Mouse (Mus musculus) kidney, embryonic 16.5 days (tissue): ENCODE measurements at regions not wholly inside any gene's neighbourhood (a gene's known extent, or its start where the extent isn't known, plus 50 kb on each side); places are given as distances from the start of the nearest gene placed in this dataset.
"Not testable (repeated sequence)": the region's sequence is repeated elsewhere in the genome, so short reads cannot be mapped to it uniquely, and the experiment has no call there.

Experiments used
- ATAC-seq: fragments of 200-750 bp; cut with Nextera tagmentation; 2 replicates; pipeline ENCODE4 v1.8.0; 2017; ENCODE audit warnings: moderate TSS enrichment; ENCODE audit not compliant: low FRiP score, low TSS enrichment
- H3K27ac ChIP-seq: fragments of 300-500 bp; sonication (generic); 2 replicates; pipeline ENCODE4 v1.5.1; 2014; ENCODE audit warnings: low read length
- H3K27me3 ChIP-seq: fragments of 300-500 bp; sonication (generic); 2 replicates; pipeline ENCODE4 v1.6.1; 2014; ENCODE audit warnings: low read length, control low read depth, mixed read lengths; ENCODE audit not compliant: insufficient read depth
- H3K36me3 ChIP-seq: fragments of 300-500 bp; sonication (generic); 2 replicates; pipeline ENCODE4 v1.6.1; 2014; ENCODE audit warnings: low read length, control low read depth, mixed read lengths; ENCODE audit not compliant: insufficient read depth
- H3K4me1 ChIP-seq: fragments of 300-500 bp; sonication (generic); 2 replicates; pipeline ENCODE4 v1.6.1; 2014; ENCODE audit warnings: low read length, control low read depth, mixed read lengths; ENCODE audit not compliant: insufficient read depth
- H3K4me2 ChIP-seq: fragments of 300-500 bp; sonication (generic); replicated peaks from 2 replicates; pipeline ENCODE4 v1.6.1; 2014; ENCODE audit warnings: low read depth, low read length
- H3K4me3 ChIP-seq: fragments of 300-500 bp; sonication (generic); 2 replicates; pipeline ENCODE4 v1.5.1; 2014; ENCODE audit warnings: mild to moderate bottlenecking, low read length
- H3K9ac ChIP-seq: fragments of 300-500 bp; sonication (generic); replicated peaks from 2 replicates; pipeline ENCODE4 v1.6.1; 2014; ENCODE audit warnings: low read length
- H3K9me3 ChIP-seq: fragments of 300-500 bp; sonication (generic); 2 replicates; pipeline ENCODE4 v1.6.1; 2016; ENCODE audit warnings: low read length, control low read depth
- WGBS: fragments of 180-500 bp; shearing (Covaris S2); extraction: QIAGEN DNeasy Blood & Tissue Kit; methylation state at CpG from one replicate; pipeline ENCODE4 v1.1.7; 2014; 5-methylcytosine and 5-hydroxymethylcytosine counted together

- Histone ChIP-seq H3K4me2 (no peak overlapping the region), H3K9ac (no peak overlapping the region), H3K4me1 (peaks cover 26% of the 10 kb centered on the region), H3K9me3 (0 out of 2 replicates have a peak, but pooled peaks cover 3% of the 10 kb centered on the region), H3K4me3 (no peak overlapping the region), H3K27ac (no peak overlapping the region), H3K27me3 (no peaks in the 10 kb centered on the region), H3K36me3 (no peaks in the 10 kb centered on the region)
- no peak for ATAC-seq
- 98% methylated on average over 3 of the region's 3 CpGs for WGBS
Measured at GRCm38 (mm10) chr16:30797006-30797405, 197.5 kb downstream of the Fam43a start.

GRCm38 (mm10) chr16:30797973-30798471 is 198.5 kb downstream of the Fam43a start:
- H3K36me3 ChIP-seq, result no peaks in the 10 kb centered on the region
- H3K9ac ChIP-seq, result no peak overlapping the region
- peaks cover 26% of the 10 kb centered on the region for H3K4me1 ChIP-seq
- no peak for ATAC-seq
- 0 out of 2 replicates have a peak, but pooled peaks cover 3% of the 10 kb centered on the region for H3K9me3 ChIP-seq
- H3K27ac ChIP-seq, result peak overlapping the region; percentile 73
- no peaks in the 10 kb centered on the region for H3K27me3 ChIP-seq
- H3K4me3 ChIP-seq, result no peak overlapping the region
- H3K4me2 ChIP-seq, result no peak overlapping the region
- 44% methylated on average over 7 of the region's 7 CpGs for WGBS

DNA sequence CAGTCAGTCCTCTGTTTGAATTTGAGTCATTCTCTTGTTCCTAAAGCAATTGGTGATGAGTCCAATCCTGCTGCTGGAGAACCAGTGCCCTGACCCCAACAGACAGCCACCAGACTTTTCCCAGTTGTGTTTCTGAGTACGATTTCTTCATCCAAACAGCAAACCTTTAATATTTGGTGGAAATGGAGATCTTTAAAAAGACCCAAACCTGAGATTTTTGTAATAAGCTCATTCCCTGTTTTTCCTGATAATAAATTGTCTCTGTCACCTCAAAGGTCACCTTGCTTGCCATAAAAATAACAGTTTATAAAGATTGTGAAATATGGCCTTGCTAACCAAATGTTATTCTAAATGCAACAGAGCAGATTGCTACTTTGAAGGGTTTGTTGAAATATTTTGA is 199.0 kb downstream of the Fam43a start:
- Histone ChIP-seq H3K4me2 (no peak overlapping the region), H3K4me1 (peaks cover 26% of the 10 kb centered on the region), H3K36me3 (no peaks in the 10 kb centered on the region), H3K9ac (no peak overlapping the region), H3K27me3 (no peaks in the 10 kb centered on the region), H3K27ac (peak overlapping the region; percentile 73; the same call in 1 of the 2 replicates), H3K9me3 (0 out of 2 replicates have a peak, but pooled peaks cover 3% of the 10 kb centered on the region), H3K4me3 (no peak overlapping the region)
- WGBS, result 88% methylated on average over 1 of the region's 1 CpGs
- no peak for ATAC-seq

GRCm38 (mm10) chr16:30799699-30800483 is 200.4 kb downstream of the Fam43a start:
- H3K27ac ChIP-seq, result peak overlapping the region; percentile 77
- no peak overlapping the region for H3K9ac ChIP-seq
- H3K27me3 ChIP-seq, result no peaks in the 10 kb centered on the region
- ATAC-seq, result 0 out of 2 replicates have a peak, but pooled peaks have one; percentile 25
- peaks cover 32% of the 10 kb centered on the region for H3K4me1 ChIP-seq
- 22% methylated on average over 12 of the region's 12 CpGs for WGBS
- no peak overlapping the region for H3K4me3 ChIP-seq
- no peak overlapping the region for H3K4me2 ChIP-seq
- no peaks in the 10 kb centered on the region for H3K36me3 ChIP-seq
- H3K9me3 ChIP-seq, result 0 out of 2 replicates have a peak, but pooled peaks cover 3% of the 10 kb centered on the region

DNA sequence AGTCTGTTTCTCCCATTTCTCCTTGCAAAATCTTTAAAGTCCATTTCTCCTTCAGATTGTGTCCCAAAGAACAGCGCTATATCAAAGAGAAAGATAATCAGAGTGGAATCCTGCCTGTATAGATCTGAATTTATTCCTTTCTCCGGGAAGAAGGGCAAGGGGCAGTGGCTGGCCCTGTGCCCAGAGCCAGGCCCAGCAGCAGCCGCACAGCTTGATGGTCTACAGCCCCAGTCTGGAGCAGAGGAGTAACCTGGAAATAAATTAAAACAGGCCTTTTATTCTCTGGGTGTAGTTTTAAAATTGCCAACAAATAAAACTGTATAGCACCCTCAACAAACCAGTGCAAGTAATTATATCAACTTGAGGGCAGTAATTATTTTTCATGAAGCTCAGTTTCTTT is 204.5 kb downstream of the Fam43a start:
- Histone ChIP-seq H3K27ac (no peak overlapping the region), H3K9me3 (0 out of 2 replicates have a peak, but pooled peaks cover 3% of the 10 kb centered on the region)

GRCm38 (mm10) chr16:30806206-30806605 is 206.7 kb downstream of the Fam43a start:
- H3K9ac ChIP-seq, H3K9me3 ChIP-seq, ATAC-seq, H3K36me3 ChIP-seq, H3K4me2 ChIP-seq, H3K4me3 ChIP-seq, H3K27me3 ChIP-seq, H3K27ac ChIP-seq, H3K4me1 ChIP-seq: not testable (repeated sequence)
- WGBS, result 94% methylated on average over 4 of the region's 4 CpGs

More for the DNA sequence above, 204.5 kb downstream of the Fam43a start:
- no peaks in the 10 kb centered on the region for H3K36me3 ChIP-seq
- no peak overlapping the region for H3K4me3 ChIP-seq
- H3K4me2 ChIP-seq, result no peak overlapping the region
- 0 out of 2 replicates have a peak, but pooled peaks have one; percentile 50 for ATAC-seq
- no peaks in the 10 kb centered on the region for H3K27me3 ChIP-seq
- WGBS, result 31% methylated on average over 3 of the region's 3 CpGs
- H3K4me1 ChIP-seq, result peaks cover 24% of the 10 kb centered on the region
- no peak overlapping the region for H3K9ac ChIP-seq

DNA sequence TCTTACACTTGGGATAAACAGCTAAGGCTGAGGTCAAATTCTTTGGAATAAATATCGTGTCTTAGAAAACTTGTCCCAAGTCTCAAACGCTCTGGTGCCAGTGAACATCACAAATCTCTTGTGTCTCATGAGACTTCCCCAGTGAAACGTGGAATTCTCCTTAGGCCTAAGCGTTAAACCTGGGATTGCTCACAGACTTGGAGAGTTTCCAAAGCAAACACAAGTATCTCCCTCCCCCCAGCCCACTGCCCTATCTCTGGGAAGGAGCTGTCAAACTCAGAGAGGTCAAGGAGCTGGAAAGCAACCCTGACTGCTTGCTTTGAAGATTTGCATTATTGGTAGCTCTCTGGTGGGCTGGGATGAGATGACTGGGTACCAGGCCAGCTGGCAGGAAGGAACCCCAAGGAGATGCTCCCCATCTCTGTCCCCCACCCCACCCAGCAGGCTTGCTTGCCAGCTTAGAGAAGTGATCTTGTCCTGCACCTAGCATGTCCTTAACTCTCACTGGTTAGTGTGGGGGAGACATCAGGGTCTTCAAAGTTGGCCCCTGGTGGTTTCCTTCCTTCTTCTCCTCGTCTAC is 219.1 kb downstream of the Fam43a start:
- H3K4me1 ChIP-seq, result peaks cover 39% of the 10 kb centered on the region
- no peaks in the 10 kb centered on the region for H3K9me3 ChIP-seq
- ATAC-seq, result peak; percentile 47; the same call in 1 of the 2 replicates
- H3K27me3 ChIP-seq, result no peaks in the 10 kb centered on the region
- WGBS, result 19% methylated on average over 5 of the region's 5 CpGs
- H3K36me3 ChIP-seq, result no peaks in the 10 kb centered on the region
- no peak overlapping the region for H3K4me3 ChIP-seq
- H3K9ac ChIP-seq, result no peak overlapping the region
- no peak overlapping the region for H3K4me2 ChIP-seq
- H3K27ac ChIP-seq, result peak overlapping the region; percentile 65

- Histone ChIP-seq H3K4me3 (no peak overlapping the region), H3K4me2 (no peak overlapping the region), H3K27me3 (no peaks in the 10 kb centered on the region), H3K27ac (no peak overlapping the region; the same call in 1 of the 2 replicates), H3K36me3 (no peaks in the 10 kb centered on the region), H3K9me3 (no peaks in the 10 kb centered on the region), H3K4me1 (peaks cover 39% of the 10 kb centered on the region), H3K9ac (no peak overlapping the region)
- ATAC-seq, result no peak
- 80% methylated on average over 4 of the region's 4 CpGs for WGBS
Measured at GRCm38 (mm10) chr16:30819342-30819741, 219.8 kb downstream of the Fam43a start.

GRCm38 (mm10) chr16:30820234-30820633 is 220.7 kb downstream of the Fam43a start:
- Histone ChIP-seq H3K4me3 (no peak overlapping the region), H3K27ac (peak overlapping the region; percentile 95; the same call in 1 of the 2 replicates), H3K4me1 (peaks cover 39% of the 10 kb centered on the region), H3K36me3 (no peaks in the 10 kb centered on the region), H3K4me2 (no peak overlapping the region), H3K9ac (no peak overlapping the region), H3K9me3 (no peaks in the 10 kb centered on the region), H3K27me3 (no peaks in the 10 kb centered on the region)
- ATAC-seq, result no peak
- whole genome bisulfite sequencing, result 75% methylated on average over 3 of the region's 3 CpGs
